Mouse (Mus musculus) brain, embryonic 18.5 days (tissue): ENCODE data around the gene Nfib.

Experiments
- DNase-seq: peaks from one replicate; pipeline ENCODE4 v3.0.0-alpha.2; 2012; ENCODE audit warnings: low read depth, low spot score

Gene Nfib

DNA sequence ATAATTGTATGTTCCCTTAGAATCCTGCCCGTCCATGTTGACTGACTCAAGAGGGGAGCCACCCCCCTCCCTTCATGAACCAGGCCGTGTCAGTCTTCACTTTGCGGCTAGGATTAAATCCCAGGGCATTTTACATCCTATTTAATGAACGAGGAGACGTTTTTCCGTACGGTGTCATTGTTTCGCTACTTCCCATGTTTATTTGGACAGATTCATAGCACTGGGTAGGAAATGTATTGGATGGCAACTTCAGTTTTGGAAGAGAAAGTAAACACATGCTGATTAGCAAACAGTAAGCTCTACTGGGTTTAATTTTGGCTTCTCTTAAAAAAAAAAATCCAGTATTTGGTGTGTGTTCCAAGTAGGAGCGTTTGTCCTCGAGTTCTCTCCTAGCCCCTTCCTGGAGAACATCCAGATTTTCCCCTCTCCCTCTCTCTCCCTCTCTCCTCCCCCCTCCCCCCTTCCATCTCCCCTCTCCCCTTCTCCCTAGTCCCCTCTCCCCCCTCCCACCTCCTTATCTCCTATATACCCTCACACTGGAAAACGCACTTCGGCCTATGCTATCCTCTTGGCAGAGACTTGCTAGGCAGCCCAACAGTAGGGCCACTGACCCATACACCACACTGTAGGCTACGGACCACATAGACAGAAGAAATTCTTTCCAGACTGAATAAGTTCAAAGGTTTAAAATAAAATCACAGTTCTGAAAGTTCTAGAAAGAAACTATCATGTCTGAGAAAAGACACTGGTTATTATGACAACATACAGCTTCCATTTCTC is 271.4 kb downstream of the Nfib start:
- DNase-seq = no peak

DNA sequence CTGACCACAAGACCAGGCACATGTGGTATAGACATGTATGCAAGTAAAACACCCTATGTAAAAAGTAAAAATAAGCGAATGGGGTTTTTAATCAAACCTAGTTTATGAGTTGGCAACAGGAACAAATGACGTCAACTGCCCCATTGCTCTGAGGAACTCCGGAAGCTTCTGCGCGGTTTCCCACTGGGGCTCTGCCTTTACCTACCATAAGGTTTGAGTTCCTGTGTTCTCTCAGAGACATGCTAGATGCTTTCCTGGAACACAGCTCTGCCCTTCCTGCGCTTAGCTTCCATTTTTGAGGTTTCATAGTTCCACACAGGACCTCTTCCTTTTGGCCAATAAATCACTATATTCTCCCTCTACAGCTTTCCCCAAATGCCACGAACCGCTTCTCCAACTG is 273.7 kb downstream of the Nfib start:
- DNase-seq = no peak

DNA sequence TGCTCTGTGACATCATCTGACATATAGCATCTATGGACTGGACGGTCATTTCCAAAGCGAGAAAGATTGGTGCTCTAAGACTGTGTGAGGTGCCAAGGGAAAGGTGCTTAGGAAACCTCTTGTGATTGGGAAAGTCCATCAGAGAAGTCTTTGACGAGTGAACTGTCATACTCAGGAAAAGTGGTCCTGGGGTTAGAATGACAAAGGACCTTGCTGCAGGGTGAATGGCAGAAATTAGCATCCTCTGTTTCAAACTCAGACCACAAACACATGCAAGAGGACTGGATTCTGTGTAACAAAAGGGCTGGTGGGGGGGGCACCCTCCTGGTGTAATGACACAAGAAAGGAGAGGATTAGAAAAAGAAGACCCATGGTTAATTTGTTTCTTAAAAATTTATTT is 274.7 kb downstream of the Nfib start:
- no peak for DNase-seq

DNA sequence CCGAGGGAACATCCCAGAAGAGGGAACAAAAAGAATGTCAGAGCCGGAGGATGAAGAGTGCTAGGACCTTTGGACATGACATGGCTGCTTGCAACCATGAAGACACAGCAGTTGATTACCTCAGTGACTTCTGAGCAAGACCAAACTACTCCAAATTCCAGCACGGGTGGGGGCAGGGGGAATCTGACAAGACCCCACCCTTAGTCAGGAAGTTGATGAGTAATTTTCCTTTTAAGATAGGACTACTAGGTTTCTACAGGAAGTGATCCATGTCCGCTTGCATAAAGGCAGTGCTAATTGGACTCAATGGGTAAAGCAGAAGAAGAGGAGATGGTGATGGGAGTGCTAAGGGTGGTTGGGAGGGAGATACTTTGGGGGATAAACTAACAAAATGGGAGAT is 279.3 kb downstream of the Nfib start:
- DNase-seq = no peak

DNA sequence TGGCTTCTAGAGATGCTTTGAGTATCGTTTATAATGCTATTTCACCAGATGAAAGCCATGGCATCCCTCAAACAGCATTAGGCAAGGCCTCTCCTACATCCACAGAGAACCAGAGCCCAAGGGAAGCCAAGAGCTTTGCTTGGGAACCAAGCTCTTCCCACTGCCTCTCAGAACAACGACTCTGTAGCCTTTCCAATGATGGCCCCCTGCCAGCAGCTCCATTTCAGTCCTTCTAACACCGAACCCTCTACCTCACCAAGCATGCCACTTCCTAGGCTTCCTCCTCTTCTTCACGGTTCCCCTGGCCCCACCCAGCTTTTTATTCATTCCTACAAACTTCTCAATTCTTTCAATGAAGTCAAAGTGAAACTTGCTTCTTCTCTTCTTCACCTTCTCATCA is 287.3 kb downstream of the Nfib start:
- DNase-seq = no peak

DNA sequence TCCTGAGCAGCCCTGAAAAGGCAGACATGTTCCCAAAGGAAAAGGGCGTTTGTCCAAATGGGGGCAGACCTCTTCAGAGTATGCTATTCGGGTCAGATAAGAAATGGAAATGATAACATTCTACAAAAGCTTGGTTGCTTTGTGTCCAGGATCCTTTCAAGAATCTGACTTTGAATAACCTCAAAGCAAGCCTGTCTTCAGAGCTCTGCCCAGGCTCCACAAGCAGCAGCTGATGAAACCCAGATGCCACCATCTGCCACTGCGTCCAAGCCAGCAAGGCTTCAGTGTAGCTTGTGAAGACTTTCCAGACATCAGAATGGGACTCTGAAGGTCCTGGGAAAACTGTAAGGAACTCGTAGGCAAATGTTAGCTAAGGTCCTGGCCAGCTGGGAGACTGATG is 289.7 kb downstream of the Nfib start:
- DNase-seq = no peak

DNA sequence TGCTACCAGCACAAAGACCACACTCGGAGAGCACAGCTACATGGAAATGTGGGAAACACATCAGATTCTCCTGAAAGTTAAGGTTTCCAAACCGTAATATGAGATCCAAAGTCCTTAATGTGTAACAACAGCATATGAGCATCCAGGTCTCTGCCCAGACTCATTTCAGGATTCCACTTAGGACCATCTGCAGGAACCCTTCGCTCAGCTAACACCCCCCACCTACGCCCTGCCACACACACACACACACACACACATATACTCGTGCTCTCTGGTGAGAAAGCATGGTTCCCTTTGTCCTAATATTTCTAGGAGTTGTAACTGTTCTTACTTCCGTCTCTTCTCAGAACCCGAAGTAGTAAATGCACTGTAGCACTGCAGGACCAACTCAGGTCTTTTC is 292.9 kb downstream of the Nfib start:
- DNase-seq = no peak

DNA sequence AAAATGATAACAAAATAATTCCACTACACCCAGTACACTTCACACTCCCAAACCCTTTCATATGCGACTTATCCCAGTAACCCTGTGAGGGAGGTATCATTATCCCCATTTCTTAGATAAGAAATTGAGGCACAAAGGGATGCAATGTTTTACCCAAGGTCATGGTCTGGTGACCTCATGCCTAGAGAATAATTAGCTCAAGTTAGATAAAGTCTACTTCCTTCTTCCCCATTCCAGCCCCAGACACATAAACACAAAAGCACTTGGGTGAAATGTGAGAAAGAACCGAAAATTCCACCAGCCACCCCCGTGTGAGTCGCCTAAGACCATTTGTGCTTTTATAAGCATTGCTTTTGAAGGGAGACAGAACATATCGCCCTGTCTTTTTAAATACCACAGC is 293.6 kb downstream of the Nfib start:
- DNase-seq = no peak

DNA sequence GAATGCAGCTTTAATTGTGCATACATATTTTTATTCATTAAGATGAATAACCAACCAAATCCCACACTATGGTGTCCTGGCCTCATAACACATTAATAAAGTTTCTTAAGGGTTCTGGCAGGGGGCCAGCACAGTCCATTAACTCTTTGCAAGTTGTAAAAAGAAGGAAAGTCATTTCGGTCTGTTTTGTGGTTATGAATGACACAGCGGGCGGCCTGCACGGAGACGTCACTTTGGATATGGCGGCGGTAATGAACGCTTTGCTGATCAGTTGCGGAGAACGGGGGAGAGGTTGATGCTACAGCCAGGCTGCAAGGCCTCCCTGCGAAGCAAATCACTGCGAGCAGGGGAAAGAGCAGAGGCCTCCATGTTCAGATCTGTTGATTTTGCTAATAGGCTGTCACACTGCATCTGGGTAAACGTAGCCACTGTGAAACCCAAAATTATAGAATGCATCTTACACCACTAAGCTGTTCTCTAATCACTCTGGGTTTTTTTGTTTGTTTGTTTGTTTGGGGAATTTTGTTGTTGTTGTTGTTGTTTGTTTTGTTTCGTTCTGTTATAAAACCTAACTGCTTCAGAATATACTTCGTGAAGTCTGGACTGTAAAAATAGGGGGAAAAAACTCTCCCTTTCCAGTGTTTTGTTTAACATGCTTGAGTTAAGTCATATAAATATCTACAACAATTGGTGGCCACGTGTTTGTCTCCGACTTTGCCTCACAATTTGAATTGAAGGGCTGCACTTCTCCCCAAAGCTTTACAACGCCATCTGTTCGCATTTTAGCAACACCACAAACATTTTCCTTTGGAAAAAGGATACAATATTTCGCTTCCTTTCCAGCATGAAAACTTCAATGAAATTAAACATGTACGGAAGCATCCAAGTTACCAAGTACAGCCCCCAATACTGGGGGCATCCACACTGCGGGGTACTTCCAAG is 296.8 kb downstream of the Nfib start:
- DNase-seq = no peak

DNA sequence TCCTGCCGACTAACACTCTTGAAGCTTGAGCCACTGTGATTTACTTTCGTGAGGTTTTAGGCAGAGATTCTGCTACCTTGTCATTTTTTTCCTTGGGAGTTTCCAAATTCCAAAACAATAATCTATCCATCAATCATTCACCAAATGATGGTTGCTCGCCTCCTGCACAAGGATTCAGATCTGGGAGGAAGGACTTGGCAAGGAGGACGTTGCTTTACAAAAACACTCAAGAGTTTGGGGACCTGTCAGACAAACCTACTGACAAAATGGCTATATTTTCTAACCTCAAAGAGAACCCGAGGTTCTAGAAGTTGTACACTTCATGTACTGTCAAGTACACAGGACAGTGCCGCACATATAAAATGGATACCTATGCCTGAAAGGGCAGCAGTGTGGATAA is 299.0 kb downstream of the Nfib start:
- no peak for DNase-seq

DNA sequence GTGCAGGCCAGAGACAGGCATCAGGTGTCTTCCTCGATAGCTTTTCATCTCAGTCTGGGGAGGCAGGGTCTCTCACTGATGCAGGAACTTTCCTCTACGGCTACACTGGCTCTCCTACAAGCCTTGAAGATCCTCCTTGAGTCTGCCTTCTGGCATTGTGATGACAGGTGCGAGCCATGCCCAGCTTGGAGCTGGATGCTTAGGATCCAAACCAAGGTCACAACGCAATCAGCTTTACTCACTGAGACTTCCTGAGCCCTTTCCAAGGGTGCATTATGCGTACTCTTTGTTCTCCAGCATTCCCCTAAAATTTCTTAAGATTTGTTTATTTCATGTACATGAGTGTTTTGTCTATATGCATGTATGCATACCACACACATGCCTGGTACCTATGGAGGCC is 299.8 kb downstream of the Nfib start:
- DNase-seq = no peak

DNA sequence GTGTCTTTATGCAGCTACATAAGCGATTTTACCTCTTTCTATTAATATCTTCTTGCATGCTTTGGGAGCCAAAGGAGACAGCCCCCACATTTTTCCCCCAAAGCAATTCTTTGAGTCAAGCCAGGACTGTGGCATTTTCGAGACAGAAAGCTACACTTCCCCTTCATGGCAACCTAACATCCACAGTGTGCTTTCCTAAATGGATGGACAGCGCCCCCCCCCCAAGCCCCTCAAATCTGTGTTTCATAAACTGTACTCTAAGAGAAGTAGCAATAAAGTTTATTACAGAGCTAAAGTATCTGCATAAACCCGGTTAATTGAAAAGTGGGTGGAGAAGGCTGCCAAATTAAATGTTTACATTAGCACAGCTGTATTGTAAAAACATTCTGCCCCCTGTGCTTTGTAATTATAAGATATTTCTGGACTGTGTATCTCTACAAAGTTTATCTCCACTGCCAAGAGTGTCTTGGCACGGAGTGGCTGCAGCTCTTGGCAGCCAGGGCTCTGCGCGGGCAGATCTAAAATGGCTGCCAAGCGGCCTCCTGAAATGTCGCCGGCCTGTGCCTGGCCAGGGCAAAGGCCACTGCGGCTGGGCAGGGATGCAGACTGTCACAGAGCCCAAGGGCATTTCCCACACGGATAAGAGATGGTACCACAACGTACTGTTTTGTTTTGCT is 301.4 kb downstream of the Nfib start:
- DNase-seq = no peak

DNA sequence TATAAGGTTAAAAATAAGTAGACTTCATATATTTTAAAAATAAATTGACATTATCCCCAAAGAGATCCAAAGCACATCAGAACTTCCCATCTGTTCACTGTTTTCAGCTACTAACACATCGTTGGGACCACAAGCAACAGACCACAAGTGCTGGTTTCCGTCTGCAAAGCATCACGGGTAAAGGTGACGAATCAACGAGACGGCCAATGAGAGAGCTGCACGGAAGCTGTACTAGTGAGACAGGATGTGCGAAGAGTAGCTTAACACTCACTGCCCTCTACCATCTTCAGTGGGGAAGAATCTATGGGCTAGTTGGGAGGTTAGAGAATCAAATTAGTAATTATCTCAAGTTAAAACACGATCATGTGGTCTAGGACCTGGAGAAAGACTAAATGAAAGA is 302.9 kb downstream of the Nfib start:
- no peak for DNase-seq

DNA sequence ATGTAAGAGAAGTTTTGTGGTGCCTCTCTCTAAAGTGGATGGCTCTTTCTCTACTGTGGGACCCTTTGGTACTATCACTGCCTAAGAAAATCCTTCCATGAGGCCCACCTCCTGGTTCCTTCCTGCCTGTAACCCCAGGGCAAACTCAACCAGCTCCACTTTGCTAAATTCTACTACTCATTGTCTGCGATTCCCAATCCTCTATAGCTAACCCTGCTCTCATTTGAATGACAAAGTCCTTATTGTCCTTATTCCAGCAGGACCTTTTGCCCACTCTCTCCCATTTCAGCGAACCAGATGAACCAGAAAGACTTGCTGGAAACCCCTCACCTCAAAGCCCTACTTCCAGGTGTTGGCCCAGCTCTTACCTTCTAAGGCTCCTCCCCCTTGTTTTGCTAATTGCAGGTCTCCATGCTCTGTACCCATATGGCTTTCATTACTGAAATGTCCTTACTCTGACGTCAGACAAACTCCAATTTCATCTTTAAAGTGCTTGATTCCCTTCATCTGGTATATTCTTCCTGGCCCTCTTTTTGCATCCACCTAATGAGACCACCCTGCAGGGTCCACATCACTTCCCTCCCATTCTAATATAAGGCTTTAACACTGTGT is 304.0 kb downstream of the Nfib start:
- DNase-seq = no peak

DNA sequence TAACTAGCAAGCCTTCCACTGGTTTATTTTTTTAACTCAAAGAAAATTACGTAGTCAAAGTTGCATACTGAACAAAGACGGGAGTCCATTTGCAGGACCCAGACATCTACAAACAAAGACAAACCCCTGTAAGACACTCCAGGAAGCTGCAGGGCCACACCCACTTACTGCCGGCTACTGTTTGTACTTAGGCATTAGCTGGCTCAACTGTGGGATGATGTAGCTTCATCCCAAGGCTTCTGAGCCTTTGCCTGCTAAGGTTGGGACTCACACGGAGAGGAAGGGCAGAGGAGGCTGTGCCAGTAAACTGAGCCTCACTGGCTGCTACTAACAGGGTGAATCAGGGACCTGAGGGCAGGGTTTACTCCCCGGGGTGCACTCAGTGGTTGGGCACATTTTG is 305.0 kb downstream of the Nfib start:
- DNase-seq = no peak

DNA sequence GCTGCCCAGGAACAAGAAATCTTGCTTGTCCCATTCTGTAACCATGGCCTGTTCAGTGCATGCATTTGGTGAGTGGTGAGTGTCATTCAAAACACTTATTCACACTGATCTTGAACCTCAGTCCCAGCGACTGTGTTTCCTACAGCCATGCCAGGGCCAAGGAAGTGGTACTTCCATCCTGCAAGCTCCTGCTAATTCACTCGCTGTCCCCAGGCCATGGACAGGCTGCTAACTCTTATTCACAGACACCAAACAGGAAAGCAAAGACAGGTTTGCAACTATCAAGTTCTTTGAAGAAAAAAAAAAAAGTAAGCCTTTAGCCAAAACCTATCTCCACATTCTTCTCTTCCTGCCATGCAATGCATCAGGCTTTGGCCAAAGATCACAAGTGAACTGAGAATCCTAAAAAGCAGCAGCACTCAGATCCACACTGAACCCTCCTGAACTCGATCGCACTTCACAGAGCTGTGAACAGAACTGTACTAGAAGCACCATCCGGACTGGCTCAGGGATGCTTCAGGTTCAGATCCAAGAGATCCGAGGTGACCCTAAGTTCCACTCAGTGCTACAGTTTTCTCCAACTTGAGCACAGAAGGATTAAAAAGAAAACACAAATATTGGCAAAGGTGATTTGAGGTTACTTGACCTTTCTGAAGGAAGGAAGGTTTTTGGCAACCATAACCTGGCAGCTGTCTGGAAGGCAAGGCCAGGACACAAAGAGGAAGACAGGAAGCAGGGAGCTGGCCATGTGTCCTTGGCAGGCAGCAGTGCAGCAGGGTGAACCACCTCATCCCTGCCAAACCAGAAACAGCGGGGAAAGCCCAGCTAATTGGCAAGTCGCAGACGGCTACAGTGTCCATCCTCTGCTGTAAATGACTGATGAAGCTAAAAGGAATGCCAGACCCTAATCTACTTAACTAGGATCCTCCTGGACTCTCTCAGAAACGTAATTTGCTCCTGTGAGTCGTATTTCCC is 305.9 kb downstream of the Nfib start:
- DNase-seq = no peak

DNA sequence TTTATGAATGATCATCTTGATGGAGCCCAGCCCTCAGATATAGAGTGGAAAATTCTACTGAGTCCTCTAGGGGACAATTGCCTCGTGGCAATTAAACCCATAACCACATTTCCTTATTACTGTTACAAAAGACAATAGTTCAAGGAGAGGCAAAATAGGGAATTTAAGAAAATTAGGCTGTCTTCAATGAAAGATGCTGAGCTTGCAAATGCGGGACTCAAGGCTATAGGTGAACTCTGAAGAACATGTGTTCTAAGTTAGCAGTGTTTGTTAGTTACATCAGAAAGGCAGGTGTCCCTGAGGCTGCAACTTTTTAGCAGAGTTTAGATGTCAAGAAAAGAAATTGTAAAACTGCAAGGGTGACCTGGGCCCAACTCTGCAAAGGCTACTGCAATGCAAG is 307.3 kb downstream of the Nfib start:
- DNase-seq = no peak

DNA sequence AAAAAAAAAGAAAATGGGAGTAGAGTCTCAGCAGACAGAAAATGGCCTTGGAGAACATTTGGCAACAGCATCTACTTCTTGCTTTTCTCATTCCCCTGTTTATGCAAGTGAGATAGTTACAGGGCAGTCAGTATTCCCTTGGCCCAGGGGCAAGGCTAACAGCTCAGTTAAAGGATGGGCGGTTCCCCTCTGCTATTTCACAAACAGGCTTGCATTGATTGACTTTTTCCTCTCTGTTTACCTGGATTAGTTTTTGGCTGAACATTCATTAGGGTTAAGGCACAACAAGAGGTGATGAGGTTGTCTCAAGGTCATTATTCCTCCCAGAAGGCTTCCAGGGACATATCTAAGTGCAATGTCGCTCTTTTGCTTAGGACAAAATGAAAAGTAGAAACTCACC is 308.7 kb downstream of the Nfib start:
- DNase-seq = no peak

DNA sequence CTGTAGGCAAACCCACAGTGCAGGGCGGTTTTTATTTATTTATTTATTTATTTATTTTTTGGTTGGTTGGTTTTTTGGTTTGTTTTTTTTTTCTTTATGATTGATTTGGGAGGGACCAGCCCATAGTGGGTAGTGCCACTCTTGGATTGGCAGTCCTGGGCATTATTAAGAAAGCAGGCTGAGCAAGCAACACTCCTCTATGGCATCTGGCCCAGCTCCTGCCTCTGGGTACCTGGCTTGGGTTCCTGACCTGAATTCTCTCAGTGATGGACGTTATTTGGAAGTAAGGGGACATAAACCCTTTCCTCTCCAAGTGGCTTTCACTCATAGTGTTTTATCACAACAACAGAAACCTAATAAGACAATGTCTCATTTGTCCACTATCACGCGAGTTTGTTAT is 309.5 kb downstream of the Nfib start:
- DNase-seq = no peak

DNA sequence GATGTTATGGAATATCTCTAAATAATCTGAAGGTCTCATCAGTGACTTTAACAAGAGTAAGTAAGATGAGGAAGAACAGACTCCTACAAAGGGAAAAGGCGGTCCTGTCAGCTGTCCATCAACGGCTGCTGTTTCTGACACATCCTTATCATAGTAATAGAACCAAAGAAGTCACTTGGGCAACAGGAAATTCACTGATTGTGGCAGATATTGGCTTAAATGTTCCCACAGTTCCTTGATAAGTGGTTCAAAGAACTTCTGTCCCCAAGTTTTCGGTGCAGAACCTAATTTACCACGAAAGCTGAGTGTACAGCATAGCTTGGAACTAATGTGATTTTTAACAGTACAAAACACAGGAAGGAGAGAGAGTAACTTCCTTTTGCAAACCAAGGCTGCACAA is 311.2 kb downstream of the Nfib start:
- DNase-seq = no peak

DNA sequence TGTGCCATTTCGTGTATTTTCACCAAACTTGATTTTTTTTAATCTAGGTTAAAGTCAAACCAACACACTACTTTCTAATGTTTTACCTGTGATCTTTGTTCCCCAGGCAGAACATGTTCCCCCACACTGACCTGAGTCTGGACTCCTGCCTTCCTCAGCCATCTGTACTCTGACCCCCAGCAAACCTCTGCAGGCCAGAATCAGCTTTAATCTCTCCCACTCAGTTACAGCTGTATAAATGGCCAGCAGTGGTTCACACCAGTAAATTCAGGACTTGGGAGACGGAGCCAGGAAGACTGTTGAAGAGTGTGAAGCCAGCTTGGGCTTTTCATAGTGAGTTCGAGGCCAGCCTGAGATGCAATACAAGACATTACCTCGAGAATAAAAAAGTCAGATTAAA is 312.5 kb downstream of the Nfib start:
- no peak for DNase-seq
